Mouse (Mus musculus) hindbrain, embryonic 10.5 days (tissue): ENCODE results near the gene Ctnna3. TPM values are rescaled to one million over a fixed set of nuclear protein-coding genes. Genes with fewer than 3 reads are reported as not detected.

Experiments
- DNase-seq: peaks from one replicate; pipeline ENCODE4 v3.0.0-alpha.2; 2017; ENCODE audit warnings: low spot score
- H3K27ac ChIP-seq: fragments of 300-500 bp; sonication (generic); 2 replicates; pipeline ENCODE4 v1.5.1; 2016; ENCODE audit warnings: mild to moderate bottlenecking, moderate library complexity
- H3K27me3 ChIP-seq: fragments of 300-500 bp; sonication (generic); 2 replicates; pipeline ENCODE4 v1.6.1; 2016; ENCODE audit warnings: mild to moderate bottlenecking; ENCODE audit not compliant: poor library complexity, insufficient read depth, severe bottlenecking
- H3K36me3 ChIP-seq: fragments of 300-500 bp; sonication (generic); 2 replicates; pipeline ENCODE4 v1.6.1; 2016; ENCODE audit warnings: mild to moderate bottlenecking, moderate library complexity
- H3K4me1 ChIP-seq: fragments of 300-500 bp; sonication (generic); replicated peaks from 2 replicates; pipeline ENCODE4 v1.6.1; 2016; ENCODE audit warnings: mild to moderate bottlenecking
- H3K4me3 ChIP-seq: fragments of 300-500 bp; sonication (generic); 2 replicates; pipeline ENCODE4 v1.5.1; 2016; ENCODE audit warnings: mild to moderate bottlenecking, moderate library complexity
- H3K9me3 ChIP-seq: fragments of 300-500 bp; sonication (generic); 2 replicates; pipeline ENCODE4 v1.6.1; 2016; ENCODE audit warnings: mild to moderate bottlenecking, moderate library complexity
- WGBS: fragments of 180-500 bp; shearing (Covaris S2); methylation state at CpG from one replicate; pipeline ENCODE4 v1.1.7; 2016; 5-methylcytosine and 5-hydroxymethylcytosine counted together
- polyA plus RNA-seq: library from polyadenylated mRNA; unstranded; fragments of >200 nt; fragmentation: Nextera tagmentation; extraction: Ambion mirVana; gene quantifications from 2 replicates; pipeline ENCODE4 v1.2.1, GENCODE M21; 2016

The Ctnna3 gene
- polyA plus RNA-seq, 1 experiment from 2014 or later: 0.21 TPM

DNA sequence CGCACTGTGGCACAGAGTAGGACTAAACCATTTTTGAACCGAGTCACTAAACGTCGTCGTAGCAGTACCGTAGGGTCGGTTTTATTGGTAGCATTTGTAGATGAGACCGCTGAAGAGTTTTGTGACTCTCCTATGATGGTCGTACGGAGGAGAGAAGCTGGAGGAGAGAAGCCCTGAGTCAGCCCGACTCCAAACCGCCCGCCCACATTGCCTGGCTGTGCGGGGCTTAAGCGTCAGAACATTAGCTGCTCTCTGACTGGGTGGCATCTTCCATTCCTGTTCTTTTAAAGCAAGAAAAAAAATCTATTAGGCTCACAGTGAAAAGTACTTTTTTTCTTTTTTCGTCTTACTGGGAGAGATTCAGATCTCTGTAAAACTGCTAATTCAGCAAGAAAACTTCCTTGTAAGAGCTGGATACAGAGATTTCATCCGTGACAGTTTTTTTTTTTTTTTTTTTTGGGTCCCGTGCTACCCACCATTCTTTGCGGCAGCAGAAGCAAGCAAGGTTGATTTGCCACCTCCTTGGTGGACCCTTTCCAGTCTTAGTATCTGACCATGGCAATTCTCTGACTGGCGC lies 154.0 kb downstream of the Ctnna3 start:
- WGBS: 69% methylated on average over 20 of the region's 20 CpGs
- H3K9me3 ChIP-seq: no peaks in the 10 kb centered on the region

DNA sequence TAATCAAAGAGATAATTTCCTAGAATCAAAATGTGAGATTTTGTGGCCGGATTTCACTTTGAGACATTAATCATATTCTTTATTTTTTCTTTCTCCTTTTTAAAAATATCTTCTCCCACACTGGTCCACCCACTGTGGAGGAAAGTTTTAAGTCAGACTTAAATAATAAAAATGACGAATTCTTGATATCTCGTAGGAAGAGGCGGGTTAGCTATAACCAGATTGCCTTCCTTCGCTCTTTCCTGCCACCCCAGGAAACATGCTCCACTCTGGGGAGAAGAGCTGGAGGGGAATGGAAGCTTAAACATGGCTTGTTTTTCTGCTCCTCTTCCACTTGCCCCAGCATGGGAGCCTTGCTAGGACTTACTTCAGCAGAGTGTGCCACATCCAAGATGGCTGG lies 169.5 kb downstream of the Ctnna3 start:
- Histone ChIP-seq H3K27me3 (no peaks in the 10 kb centered on the region), H3K9me3 (no peaks in the 10 kb centered on the region), H3K4me3 (no peak overlapping the region), H3K27ac (no peak overlapping the region), H3K36me3 (no peaks in the 10 kb centered on the region), H3K4me1 (no peaks in the 10 kb centered on the region)
- DNase-seq: no peak
- 89% methylated on average over 5 of the region's 5 CpGs for WGBS

More for the DNA sequence above, 154.0 kb downstream of the Ctnna3 start:
- H3K27ac ChIP-seq: no peak overlapping the region
- no peaks in the 10 kb centered on the region for H3K4me1 ChIP-seq
- no peaks in the 10 kb centered on the region for H3K36me3 ChIP-seq
- DNase-seq: no peak
- H3K4me3 ChIP-seq: peak overlapping the region; percentile 11; the same call in 1 of the 2 replicates
- H3K27me3 ChIP-seq: no peaks in the 10 kb centered on the region

DNA sequence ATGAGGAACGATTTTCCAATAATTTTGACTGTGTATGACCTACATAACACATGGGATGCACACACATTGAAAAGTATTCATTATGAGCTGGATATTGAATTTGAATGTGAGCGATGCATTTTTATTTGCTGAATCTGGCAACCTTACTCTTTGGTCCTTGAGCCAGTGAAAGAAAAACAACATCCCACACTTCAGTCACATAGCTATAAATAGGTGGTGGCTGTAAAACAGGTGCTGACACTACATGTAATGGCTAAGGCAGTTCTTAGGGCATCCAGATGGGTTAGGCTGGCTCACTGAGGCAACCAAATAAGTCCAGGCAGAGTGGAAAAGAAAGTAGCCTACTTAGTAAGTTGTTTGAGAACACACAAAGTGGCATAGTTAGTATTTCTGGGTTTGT lies 171.3 kb downstream of the Ctnna3 start:
- H3K27ac ChIP-seq: no peak overlapping the region

DNA sequence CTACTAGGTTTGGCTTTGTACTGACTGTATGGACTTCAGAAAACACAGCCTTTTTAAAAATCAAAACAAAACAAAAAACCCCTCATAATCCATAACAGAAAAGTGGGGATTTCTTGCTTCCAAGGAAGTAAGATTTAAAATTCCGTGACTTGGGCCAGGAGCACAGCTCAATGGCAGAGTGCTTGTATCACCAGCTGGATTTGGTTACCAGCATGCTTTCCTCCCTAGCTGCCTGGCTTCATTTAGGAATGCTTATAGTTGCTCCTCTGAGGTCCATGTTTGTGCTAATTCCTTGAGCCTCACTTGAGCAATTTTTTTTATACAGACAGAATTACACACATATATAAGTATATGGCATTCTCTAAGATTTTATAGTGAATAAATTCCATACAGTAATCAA lies 198.6 kb downstream of the Ctnna3 start:
- Histone ChIP-seq H3K36me3 (no peaks in the 10 kb centered on the region), H3K27ac (no peak overlapping the region), H3K4me3 (no peak overlapping the region), H3K4me1 (no peaks in the 10 kb centered on the region), H3K27me3 (no peaks in the 10 kb centered on the region), H3K9me3 (no peaks in the 10 kb centered on the region)
- 65% methylated on average over 1 of the region's 1 CpGs for WGBS
- no peak for DNase-seq

More for the DNA sequence above, 171.3 kb downstream of the Ctnna3 start:
- Histone ChIP-seq H3K4me1 (no peaks in the 10 kb centered on the region), H3K9me3 (peaks cover 5% of the 10 kb centered on the region; the same call in 1 of the 2 replicates), H3K36me3 (no peaks in the 10 kb centered on the region), H3K27me3 (no peaks in the 10 kb centered on the region), H3K4me3 (no peak overlapping the region)
- no peak for DNase-seq
- 81% methylated on average over 2 of the region's 2 CpGs for WGBS

DNA sequence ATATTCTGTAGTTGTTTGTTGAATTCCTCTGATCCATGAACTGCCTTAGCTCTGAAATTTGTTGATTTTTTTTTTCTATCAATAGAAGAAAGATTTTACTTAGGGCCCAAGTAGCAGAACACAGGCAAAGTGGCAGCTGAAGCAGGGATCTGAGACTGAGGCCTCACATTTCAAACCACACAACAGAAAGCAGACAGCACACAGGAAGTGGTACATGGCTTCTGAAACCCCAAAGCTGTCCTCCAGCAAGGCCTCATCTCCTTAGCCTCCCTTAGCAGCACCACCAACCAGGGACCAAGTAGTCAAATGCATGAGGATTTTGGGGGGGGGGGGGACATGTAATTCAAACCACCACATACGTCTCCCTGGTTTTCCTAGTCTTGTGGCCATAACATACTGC lies 204.0 kb downstream of the Ctnna3 start:
- 89% methylated on average over 1 of the region's 1 CpGs for WGBS
- Histone ChIP-seq H3K27ac (no peak overlapping the region), H3K36me3 (no peaks in the 10 kb centered on the region), H3K9me3 (no peaks in the 10 kb centered on the region), H3K4me3 (no peak overlapping the region), H3K4me1 (no peaks in the 10 kb centered on the region), H3K27me3 (no peaks in the 10 kb centered on the region)
- DNase-seq: no peak

DNA sequence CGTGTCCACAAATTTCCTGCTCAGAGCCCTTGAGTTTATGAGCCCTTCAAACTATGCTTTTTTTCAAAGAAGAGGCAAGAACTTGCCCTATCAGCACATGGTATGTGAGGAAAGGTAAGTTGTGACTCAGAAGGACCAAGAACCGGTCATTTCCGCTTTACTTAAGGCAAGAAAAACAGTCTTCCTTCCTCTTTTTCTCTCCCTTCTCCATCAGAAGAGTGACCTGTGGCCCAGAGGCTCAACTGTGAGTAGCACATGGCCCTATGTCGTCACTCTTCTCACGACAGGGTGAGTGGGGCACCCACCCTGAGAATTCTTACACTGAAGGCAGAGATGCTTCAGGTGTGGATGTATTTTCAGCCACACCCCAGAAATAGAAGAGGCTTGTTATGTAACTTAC lies 208.1 kb downstream of the Ctnna3 start:
- no peak for DNase-seq
- Histone ChIP-seq H3K4me3 (no peak overlapping the region), H3K4me1 (no peaks in the 10 kb centered on the region), H3K9me3 (no peaks in the 10 kb centered on the region), H3K36me3 (no peaks in the 10 kb centered on the region), H3K27me3 (no peaks in the 10 kb centered on the region), H3K27ac (no peak overlapping the region)
- 88% methylated on average over 5 of the region's 5 CpGs for WGBS

DNA sequence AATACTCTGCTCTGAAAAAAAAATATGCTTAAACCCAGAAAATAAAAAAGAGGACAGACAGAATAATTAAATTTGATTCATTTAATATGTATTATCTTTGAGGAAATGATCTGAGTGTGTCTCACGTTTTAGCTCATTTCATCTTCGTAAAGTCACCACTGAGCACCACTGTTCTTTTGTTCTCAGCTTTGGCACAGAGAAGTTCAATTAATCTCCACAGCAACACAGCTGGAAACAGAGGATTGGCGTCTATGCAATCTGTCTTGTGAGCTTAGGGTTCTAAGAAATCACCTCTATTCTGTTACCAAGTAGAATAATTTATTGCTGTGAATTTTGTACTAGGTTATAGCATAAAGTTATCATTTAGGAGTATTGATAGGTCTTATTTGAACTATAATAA lies 217.4 kb downstream of the Ctnna3 start:
- Histone ChIP-seq H3K27me3 (no peaks in the 10 kb centered on the region), H3K36me3 (no peaks in the 10 kb centered on the region), H3K4me1 (no peaks in the 10 kb centered on the region), H3K27ac (no peak overlapping the region), H3K9me3 (no peaks in the 10 kb centered on the region), H3K4me3 (no peak overlapping the region)
- WGBS: 33% methylated on average over 3 of the region's 3 CpGs
- no peak for DNase-seq

DNA sequence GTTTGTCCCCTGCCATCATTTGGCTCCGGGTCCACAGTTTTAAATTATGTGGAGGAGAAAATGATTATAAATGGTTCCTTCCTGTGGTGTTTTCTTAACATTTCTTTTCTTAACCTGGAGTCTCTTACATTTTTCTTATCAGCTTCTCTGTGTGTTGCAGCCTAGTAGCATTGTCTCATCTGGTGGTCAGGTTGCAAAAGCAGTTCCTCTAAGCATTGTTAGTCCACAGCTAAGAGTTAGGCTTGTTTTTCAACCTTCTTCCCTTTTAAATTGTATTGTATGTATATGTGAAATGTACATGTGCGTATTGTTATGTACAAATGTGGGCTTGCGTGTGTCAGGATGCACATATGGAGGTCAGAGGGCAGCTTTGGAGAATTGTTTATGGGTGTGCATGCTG lies 220.4 kb downstream of the Ctnna3 start:
- Histone ChIP-seq H3K9me3 (no peaks in the 10 kb centered on the region), H3K27ac (no peak overlapping the region), H3K4me3 (no peak overlapping the region), H3K27me3 (no peaks in the 10 kb centered on the region), H3K36me3 (no peaks in the 10 kb centered on the region), H3K4me1 (0 out of 2 replicates have a peak, but pooled peaks cover 5% of the 10 kb centered on the region)
- DNase-seq: no peak
- 89% methylated on average over 3 of the region's 3 CpGs for WGBS

DNA sequence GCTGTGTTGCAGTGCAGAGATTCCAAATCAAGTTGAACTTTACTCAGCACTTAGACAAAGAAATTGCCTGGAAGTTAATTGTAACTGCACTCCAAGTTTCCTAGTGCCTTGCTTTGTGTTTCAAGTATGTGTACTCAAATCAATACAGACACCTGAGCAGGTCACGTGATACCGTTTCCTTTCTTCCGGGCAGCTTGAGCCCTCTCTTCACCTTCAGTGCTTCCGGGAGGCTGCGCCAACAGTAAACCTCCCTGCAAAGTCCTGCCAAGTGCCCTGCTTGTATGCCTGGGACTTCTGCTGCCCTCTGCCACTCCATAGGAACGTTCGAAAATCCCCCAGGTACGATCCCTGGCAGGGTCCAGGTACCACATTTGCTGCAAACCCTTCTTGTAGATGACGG lies 223.0 kb downstream of the Ctnna3 start:
- Histone ChIP-seq H3K9me3 (no peaks in the 10 kb centered on the region), H3K4me3 (no peak overlapping the region), H3K27me3 (no peaks in the 10 kb centered on the region), H3K36me3 (no peaks in the 10 kb centered on the region), H3K4me1 (0 out of 2 replicates have a peak, but pooled peaks cover 5% of the 10 kb centered on the region), H3K27ac (no peak overlapping the region)
- no peak for DNase-seq
- WGBS: 82% methylated on average over 9 of the region's 9 CpGs

DNA sequence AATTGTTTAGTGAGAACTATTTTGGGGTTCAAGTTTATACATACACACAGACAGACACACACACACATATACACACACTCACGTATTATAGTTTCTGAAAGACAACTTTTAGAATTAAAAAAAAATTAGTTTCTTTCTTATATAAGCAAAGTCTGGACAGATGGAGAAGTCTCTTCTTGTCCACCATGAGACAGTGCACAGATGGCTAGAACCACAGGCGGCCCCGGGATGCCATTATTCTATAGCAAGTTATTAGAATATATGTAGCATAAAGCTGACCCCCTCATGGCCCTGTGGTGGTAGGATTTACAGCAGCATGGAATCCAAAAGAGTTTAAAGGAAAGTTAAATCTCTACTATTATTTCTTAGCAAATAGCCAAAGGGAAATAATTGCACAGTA lies 223.7 kb downstream of the Ctnna3 start:
- no peak for DNase-seq
- Histone ChIP-seq H3K27me3 (no peaks in the 10 kb centered on the region), H3K4me3 (no peak overlapping the region), H3K4me1 (0 out of 2 replicates have a peak, but pooled peaks cover 5% of the 10 kb centered on the region), H3K36me3 (no peaks in the 10 kb centered on the region), H3K9me3 (no peaks in the 10 kb centered on the region), H3K27ac (no peak overlapping the region)
- 88% methylated on average over 3 of the region's 3 CpGs for WGBS

DNA sequence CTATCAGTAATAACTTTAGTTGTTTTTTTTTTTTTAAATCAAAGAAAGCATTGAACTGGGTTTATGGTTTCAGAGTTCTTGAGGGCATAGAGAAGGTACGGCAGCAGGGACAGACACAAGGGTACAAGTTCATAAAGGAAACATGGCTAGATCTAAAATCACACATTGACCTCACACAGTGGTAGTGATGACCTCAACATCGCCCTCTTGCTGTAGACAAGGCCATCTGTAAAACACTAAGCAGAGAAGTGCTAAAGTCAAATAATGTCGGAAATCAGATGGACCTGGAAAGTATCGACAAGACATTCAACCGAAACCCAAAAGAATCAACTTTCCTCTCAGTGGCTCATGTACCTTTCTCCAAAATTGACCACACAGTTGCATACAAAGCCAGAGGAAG lies 224.7 kb downstream of the Ctnna3 start:
- Histone ChIP-seq H3K4me3 (no peak overlapping the region), H3K27me3 (no peaks in the 10 kb centered on the region), H3K4me1 (0 out of 2 replicates have a peak, but pooled peaks cover 5% of the 10 kb centered on the region), H3K9me3 (no peaks in the 10 kb centered on the region), H3K27ac (no peak overlapping the region), H3K36me3 (no peaks in the 10 kb centered on the region)
- DNase-seq: no peak
- 87% methylated on average over 5 of the region's 5 CpGs for WGBS

DNA sequence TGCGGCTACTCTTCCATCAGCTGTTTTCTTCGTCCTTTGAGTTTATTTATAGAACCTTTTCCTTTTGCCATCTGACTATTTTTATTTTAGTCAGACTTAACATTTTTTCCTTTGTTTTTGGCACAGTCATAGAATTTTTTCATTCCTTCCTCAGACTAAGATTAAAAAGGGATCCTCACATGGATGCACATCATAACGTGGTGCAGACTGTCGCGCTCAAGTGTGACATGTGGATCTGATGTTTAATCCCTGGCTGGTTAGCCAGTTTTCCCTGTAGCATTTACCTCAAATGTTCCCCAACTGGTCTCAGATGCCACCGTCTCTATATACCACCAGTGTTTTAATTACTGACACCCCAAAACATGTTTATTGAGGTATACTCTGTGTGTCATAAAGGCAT lies 246.4 kb downstream of the Ctnna3 start:
- no peaks in the 10 kb centered on the region for H3K36me3 ChIP-seq
- H3K27ac ChIP-seq: no peak overlapping the region
- H3K27me3 ChIP-seq: no peaks in the 10 kb centered on the region
- H3K4me1 ChIP-seq: no peaks in the 10 kb centered on the region
- no peaks in the 10 kb centered on the region for H3K9me3 ChIP-seq
- H3K4me3 ChIP-seq: no peak overlapping the region
- DNase-seq: no peak
- WGBS: 91% methylated on average over 6 of the region's 6 CpGs

DNA sequence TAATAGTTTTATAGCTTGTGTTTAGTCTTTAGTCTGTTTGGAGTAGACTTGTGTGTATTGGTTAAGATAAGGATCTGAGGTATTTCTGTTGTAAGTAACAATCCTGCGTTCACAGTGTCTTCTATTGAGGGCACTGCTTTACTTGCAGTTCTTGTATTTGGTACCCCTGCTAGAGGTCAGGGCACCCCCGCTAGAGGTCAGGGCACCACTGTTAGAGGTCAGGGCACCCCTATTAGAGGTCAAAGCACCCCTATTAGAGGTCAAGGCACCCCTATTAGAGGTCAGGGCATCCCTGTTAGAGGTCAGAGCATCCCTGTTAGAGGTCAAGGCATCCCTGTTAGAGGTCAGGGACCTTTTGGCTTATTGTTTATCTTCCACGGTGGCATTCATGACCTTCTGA lies 259.3 kb downstream of the Ctnna3 start:
- 17% methylated on average over 3 of the region's 3 CpGs for WGBS
- H3K36me3 ChIP-seq: no peaks in the 10 kb centered on the region
- no peak overlapping the region for H3K4me3 ChIP-seq
- no peak overlapping the region for H3K27ac ChIP-seq
- no peaks in the 10 kb centered on the region for H3K4me1 ChIP-seq
- peak; percentile 5 for DNase-seq
- H3K9me3 ChIP-seq: no peaks in the 10 kb centered on the region
- peaks cover 3% of the 10 kb centered on the region; the same call in 1 of the 2 replicates for H3K27me3 ChIP-seq

DNA sequence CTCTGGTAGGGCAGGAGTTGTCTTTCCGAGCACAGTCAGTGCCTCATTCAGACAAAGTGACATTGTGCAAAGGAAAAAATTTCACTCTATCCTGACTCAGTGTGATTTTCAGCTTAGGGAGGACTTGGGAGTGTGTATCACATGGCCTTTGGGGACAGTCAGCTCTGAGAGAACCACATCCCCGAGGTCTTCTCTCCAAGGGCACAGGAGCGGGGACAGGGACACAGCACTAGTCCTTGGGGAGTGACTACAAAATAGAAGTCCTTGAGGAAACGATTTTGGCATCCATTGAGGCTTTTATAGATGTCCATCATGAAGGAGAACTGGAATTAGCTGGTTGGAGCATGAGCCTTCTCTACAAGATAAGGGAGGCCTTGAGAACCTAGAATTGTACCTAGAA lies 259.8 kb downstream of the Ctnna3 start:
- Histone ChIP-seq H3K9me3 (no peaks in the 10 kb centered on the region), H3K27me3 (peaks cover 3% of the 10 kb centered on the region; the same call in 1 of the 2 replicates), H3K4me1 (no peaks in the 10 kb centered on the region), H3K27ac (no peak overlapping the region), H3K36me3 (no peaks in the 10 kb centered on the region), H3K4me3 (no peak overlapping the region)
- WGBS: 29% methylated on average over 4 of the region's 4 CpGs
- DNase-seq: no peak
